Mouse (Mus musculus): Measurements from ENCODE around the gene Erich2. TPM values are rescaled to one million over a fixed set of nuclear protein-coding genes. Genes with fewer than 3 reads are reported as not detected.

Gene Erich2
- total RNA-seq, 2 experiments from 2014 or later = 0.60 TPM; not detected in 1

DNA sequence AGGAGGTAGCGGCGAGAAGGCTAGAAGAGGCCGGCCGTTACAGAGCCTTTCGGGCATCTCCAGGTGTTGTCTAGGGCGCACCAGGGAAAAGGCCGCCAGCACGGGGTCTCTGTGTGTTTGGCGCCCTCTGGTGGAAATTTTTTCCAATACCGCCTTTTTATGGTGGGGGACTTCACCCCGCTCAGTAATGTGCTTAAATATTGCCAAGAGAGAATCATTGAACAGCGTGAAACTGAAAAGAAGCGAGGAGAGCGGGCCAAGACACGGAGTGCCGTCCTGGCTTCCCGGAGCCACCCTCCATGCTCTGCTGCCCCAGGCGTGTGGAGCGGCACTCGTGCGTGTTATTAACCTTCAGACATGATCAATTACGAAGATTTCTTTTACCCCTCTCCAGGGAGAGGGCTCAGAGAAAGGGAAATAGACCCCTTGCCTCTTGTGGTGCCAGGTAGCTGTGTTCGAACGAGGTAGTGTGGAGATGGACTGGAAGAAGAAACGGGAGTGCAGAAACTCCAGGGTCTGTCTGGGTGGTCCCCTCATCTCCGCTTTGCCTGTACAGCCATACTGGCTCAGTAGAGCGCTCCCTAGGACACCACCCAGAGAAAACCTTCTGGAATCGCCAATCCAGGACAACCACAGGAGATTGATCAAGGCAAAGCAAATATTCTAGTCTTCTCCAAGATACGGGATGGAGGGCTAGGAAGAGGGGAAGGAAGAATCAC, 52.6 kb downstream of the Erich2 start:
- no peak for ATAC-seq (replicated peaks; ENCODE audit: low FRiP score, poor library complexity, severe bottlenecking)

DNA sequence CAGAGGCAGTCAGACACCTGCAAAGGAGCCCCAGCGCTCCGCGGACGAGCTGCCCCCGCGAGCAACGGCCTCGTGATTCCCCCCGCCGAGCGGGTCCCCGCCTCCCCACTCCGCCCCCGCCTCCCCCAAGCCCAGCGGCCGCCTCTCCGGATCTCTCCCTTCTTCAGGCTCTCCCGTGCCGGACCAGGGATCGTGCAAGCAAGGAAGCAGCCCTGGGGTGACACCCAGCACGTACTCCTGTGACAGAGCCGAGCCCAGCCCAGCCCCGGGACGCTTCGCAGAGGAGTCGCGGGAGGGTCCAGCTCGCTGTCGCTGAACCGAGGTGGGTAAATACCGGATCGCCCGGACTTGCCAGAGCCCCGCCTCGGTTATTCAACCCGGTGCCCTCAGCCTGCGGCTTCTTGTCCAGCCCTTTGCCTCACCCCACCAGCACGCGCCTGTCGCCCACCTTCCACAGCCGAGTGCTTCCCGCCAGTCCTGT, 53.4 kb downstream of the Erich2 start:
- no peak for ATAC-seq (replicated peaks; ENCODE audit: low FRiP score, poor library complexity, severe bottlenecking)

DNA sequence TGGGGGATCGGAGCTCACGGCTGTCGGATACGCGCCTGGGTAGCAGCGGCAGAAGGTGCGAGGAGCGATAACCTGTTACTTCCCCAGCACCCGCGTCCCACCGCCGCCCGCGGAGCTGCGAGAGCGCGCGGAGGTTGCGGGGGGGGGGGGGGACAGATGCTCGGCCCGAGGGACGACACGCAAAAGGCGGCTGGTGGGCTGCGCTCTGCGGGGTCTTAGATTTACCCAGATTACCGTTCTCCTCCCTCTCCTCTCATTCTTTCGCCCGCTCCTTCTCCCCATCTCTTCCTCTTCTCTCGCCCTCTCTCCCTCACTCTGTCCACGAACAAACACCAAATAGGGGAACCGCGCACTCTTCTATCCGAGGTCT, 54.0 kb downstream of the Erich2 start:
- ATAC-seq (replicated peaks; ENCODE audit: low FRiP score, poor library complexity, severe bottlenecking) = no peak

GRCm38 (mm10) chr2:70562981-70563671, 54.5 kb downstream of the Erich2 start:
- ATAC-seq (replicated peaks; ENCODE audit: low FRiP score, poor library complexity, severe bottlenecking) = no peak

DNA sequence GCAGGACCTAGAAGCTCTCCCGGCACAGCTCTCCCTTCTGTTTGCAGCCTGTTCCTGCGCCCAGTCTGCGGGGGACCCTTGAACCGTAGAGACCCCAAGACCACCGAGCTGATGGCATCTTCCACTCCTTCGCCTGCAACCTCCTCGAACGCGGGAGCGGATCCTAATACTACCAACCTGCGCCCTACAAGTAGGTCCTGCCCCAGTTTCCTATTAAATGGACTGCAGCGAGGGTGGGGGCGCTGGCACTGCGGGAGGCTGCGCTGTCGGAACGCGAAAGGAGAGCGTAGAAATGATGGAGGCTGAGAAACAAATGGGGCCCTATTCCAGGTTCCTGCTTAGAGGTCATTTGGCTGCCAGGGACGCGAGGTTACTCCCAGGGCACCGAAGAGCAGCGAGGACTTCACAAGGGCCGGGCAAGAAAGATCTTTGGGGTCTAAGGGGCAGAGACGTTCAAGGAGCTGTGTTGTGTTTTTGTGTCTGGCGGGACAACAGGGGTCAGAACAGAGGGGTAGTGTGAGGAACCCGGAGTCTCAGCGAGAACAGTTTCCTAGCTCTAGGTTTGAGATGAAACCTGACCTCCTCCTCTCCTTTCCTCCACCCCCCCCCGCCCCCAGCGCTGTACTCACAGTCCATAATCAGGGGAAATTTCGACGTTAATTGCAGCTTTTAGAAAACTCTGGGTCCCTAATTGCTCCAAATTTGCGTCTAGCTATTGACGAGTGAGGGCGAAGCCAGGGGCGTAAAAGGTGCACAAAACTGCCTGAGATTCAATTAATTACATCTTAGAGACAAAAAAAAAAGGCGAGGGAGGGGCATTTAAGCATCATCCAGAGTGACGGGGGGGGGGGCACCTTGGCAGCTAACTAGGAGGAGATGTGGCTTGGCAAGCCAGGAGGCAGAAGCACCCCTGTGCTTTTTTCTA, 55.4 kb downstream of the Erich2 start:
- ATAC-seq (replicated peaks; ENCODE audit: low FRiP score, poor library complexity, severe bottlenecking) = no peak

DNA sequence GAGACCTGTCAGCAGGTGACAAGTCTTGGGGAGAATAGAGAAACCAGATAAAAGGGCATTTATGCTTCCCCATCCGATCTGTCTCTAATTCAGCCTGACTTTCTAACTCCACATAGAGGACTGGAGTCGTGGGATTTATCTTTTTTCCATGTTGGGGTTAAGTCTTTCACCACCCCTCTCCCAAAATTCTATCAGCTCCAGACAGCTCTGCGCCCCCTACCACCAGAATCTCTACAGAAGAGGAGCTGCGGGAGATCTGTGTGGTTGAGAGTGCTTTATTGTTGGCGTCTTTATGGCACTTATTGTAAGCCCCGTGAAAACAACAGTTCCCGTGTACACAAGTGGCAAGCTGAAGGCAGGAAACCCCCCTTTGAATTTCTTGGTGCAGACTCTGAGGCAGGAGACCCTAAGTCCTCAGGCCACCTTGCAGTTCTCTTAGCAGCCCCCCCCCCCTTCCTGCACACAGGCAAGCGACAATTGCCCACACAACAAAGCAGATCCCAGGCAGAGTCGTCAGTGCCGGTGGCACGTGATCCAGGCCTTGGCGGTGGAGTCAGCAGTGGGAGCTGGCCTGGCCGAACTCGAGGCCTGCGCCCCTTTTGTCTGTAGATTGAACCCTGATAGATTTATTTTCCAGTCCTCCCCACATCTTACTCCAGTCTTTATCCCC, 56.2 kb downstream of the Erich2 start:
- ATAC-seq (replicated peaks; ENCODE audit: low FRiP score, poor library complexity, severe bottlenecking) = no peak

- ATAC-seq (replicated peaks; ENCODE audit: low FRiP score, poor library complexity, severe bottlenecking) = no peak
Observed at GRCm38 (mm10) chr2:70565651-70566602, 57.3 kb downstream of the Erich2 start.

DNA sequence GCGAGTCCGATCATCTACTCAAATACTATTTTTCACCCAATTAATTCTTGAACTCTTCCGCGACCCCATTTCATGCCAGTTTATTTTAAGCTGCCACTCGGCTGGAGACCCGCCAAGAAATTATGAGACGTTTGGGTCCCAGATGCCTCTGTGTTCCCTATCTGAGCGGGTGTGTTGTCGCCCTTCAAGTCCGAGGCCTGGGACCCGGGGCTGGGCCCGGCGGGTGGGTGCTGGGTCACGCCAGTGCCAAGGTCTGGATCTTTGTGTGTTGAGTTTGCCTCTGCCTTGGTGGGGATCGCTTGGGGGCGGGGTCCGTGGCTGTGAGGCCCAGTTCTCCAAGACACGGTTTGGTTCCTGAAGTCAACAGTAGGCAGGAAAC, 58.0 kb downstream of the Erich2 start:
- ATAC-seq (replicated peaks; ENCODE audit: low FRiP score, poor library complexity, severe bottlenecking) = no peak

DNA sequence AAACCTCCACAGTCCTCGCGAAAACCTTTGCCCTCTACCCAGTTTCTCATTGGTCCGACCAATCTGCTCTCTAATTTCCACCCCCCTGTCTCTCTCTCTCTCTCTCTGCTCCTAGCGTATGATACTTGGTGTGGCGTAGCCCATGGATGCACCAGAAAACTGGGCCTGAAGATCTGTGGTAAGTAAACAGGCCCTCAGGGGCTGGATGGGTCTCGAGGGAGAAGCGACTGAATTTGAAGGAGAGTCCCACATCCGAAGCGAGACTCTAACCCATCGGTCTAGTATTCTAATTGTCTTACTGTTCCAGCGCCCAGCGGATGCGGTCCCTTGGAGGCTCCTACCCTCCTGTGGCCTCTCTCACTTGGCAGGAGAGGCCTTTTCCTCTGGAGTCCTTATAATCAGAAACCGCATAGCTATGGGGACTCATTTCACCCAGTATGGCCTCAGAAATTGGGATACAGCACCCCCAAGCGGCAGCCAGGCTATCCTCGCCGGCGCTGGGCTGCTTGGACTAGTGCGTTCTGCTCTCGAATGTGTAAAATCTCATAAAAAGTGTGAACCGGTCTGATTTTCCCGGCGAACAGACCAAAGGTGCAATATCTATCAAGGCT, 58.6 kb downstream of the Erich2 start:
- no peak for ATAC-seq (replicated peaks; ENCODE audit: low FRiP score, poor library complexity, severe bottlenecking)

GRCm38 (mm10) chr2:70567682-70568077, 59.1 kb downstream of the Erich2 start:
- no peak for ATAC-seq (replicated peaks; ENCODE audit: low FRiP score, poor library complexity, severe bottlenecking)

GRCm38 (mm10) chr2:70568198-70568941, 59.8 kb downstream of the Erich2 start:
- ATAC-seq (replicated peaks; ENCODE audit: low FRiP score, poor library complexity, severe bottlenecking) = no peak

GRCm38 (mm10) chr2:70571698-70572097, 63.1 kb downstream of the Erich2 start:
- ATAC-seq (replicated peaks; ENCODE audit: low FRiP score, poor library complexity, severe bottlenecking) = no peak

GRCm38 (mm10) chr2:70572251-70572650, 63.6 kb downstream of the Erich2 start:
- no peak for ATAC-seq (replicated peaks; ENCODE audit: low FRiP score, poor library complexity, severe bottlenecking)

DNA sequence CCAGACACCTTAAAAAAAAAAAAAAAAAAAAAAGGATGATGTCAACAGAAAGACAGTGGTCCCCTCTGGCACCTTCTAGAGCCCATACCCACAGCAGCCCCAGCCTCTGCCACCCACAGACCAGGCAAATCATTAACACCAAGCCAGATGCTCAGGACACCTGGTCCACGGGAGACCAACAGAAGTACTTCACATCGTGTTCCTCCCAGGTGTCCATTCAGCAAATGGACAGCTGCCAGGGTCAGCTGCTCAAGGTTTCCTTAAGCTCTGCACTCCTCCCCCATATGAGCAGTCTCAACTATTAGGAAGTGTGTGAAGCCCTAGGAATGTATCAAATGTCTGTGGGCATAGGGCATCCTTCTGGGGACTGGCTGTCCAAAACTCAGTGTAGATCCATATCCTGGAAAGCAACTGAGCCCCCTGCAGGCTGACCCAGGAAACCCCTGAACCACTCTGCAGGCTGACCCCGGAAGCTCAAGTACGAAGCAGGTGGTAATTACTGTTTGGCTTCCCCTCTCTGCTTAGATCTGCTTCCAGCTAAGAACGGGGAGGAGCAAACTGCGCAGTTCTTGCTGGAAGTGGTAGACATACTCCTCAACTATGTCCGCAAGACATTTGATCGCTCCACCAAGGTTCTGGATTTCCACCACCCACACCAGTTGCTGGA, 65.1 kb downstream of the Erich2 start:
- no peak for ATAC-seq (replicated peaks; ENCODE audit: low FRiP score, poor library complexity, severe bottlenecking)

- no peak for ATAC-seq (replicated peaks; ENCODE audit: low FRiP score, poor library complexity, severe bottlenecking)
Observed at GRCm38 (mm10) chr2:70588200-70588599, 79.6 kb downstream of the Erich2 start.
